Mouse (Mus musculus): ENCODE data around the gene Hoxc8. TPM values are rescaled to one million over a fixed set of nuclear protein-coding genes. Genes with fewer than 3 reads are reported as not detected.

Hoxc8 gene
- total RNA-seq (2021) (10 to 100 TPM; 30.6 to 40.1 TPM), polyA plus RNA-seq (2012; rRNA removed) (13.4 and 17.9 TPM in 2 replicates)
- long read RNA-seq, transcript Hoxc8-201 (2 exons, 1,868 nt): major isoform, 32 of 38 reads
- long read RNA-seq, transcript Hoxc8-202 (1 exons, 2,223 nt): minor isoform, 5 of 38 reads
- long read RNA-seq, partial matches to known transcripts: 0 of 38 reads
- long read RNA-seq, other reads (novel, unspliced or antisense): 1 of 38 reads

DNA sequence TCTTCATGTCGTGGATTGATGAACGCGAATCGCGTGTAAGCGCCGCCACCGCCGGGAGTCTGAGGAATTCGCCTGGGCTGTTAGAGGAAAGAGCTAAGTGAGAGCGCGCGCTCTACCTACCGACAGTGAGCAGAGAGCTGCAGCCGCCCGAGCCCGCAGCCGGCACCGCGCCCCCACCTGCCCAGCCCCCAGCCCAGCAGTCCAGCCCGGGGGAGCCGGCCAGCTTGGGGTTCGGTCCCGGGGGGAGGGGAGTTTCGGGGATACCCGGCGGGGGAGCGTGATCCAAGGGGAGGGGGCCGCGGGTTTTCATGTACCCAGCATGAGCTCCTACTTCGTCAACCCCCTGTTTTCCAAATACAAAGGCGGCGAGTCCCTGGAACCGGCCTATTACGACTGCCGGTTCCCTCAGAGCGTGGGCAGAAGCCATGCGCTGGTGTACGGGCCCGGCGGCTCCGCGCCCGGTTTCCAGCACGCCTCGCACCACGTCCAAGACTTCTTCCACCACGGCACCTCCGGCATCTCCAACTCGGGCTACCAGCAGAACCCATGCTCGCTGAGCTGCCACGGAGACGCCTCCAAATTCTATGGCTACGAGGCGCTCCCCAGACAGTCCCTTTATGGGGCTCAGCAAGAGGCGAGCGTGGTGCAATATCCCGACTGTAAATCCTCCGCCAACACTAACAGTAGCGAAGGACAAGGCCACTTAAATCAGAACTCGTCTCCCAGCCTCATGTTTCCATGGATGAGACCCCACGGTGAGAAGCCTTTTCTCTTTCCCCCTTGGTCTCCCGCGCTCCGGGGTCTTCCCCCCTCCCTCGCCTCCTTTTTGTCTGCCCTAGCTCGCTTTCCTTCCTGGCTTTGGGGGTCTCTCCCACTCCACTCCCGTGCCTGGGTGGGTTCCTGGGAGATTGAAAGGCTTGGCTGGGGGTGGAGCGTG lies at the start of gene Hoxc8:
Gene Hoxc8 (plus strand): TSS at position 147 of the 937 bp plus-strand sequence.
- DNase-seq: peak; percentile 74

GRCm38 (mm10) chr15:102942739-102943467 lies 47.5 kb upstream of the Hoxc8 start:
- peak; percentile 13 for DNase-seq

- DNase-seq: no peak
Observed at GRCm38 (mm10) chr15:102943468-102943813, 47.0 kb upstream of the Hoxc8 start.

DNA sequence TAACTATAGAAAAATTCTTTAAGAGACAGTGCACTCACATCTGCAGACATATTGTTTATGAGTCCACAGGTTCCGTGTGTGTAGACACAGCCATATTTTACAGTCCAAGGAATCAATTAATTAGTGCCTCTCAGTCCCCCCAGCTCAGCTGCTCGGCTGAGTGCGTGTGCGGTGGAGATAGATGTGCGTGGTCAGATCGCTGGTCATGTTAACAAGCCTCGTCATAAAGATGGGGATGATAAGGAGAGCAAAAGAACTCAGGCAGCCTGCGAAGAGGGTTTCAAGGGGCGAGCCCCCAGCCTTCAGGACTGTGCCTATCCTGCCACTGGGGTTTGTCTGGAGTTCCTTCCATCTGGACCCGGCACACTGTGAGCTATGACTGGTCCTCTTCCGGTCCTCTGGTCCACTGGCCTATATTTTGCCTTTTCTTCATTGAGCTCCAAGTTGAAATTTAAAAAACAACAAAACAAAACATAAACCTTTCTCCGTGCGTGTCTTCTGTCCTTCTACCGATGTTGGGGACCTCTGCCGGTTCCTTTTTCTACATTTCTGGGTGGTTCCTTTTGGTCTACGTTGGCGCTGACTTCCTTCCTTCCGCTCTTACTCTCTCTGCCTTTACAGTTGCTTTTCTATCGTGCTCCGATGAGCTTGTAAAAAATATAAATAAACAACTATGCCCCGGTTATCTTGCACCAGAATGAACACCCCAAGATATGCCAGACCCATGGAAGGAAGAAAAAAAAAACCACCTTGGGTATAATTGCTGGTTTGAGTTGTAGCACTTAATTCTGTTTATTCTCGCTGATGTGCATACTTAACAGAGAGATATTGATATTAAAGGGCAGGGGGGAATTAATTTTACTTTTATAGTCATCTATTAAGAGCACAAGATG lies 45.0 kb upstream of the Hoxc8 start:
- DNase-seq: no peak

GRCm38 (mm10) chr15:102947276-102947675 lies 43.1 kb upstream of the Hoxc8 start:
- DNase-seq: no peak

GRCm38 (mm10) chr15:102948842-102949241 lies 41.6 kb upstream of the Hoxc8 start:
- no peak for DNase-seq

GRCm38 (mm10) chr15:102949696-102950095 lies 40.7 kb upstream of the Hoxc8 start:
- no peak for DNase-seq

DNA sequence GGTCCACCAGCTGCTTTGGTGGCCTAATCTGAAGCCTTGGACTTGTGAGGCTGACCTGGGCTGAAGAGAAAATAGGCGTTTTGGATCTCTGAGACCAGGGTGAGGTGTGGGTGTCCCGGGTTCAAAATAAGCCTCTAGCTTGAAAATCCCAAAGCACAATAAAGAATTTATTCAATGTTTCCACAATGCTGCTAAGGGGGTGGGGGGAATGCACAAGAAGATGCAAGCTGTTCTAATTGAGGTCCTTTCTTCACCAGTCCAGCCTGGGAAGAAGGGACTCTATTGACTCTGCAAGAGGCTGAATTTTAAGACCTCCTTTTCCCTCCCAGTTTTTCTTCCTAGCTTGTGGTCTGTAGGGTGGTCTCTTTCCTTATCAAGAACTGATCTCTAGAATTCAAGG lies 39.5 kb upstream of the Hoxc8 start:
- no peak for DNase-seq

DNA sequence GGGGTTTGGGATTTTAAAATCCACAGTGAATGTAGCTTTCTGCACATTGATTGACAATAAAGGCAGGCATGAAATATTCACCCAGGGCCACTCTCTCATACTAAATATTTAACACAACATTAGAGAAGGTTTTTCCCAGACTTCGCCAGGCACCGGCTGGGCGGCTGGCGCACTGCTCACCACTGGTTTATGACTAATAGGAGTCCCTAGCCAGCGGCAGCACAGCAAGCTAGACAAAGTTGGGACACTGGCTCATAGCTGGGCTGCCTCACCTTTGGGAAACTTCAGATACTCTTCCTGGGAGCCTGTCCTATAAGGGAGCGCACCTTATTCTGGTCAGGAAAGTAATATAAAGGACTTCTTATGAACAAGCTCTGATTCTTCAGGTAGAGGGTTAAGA lies 36.8 kb upstream of the Hoxc8 start:
- DNase-seq: no peak

DNA sequence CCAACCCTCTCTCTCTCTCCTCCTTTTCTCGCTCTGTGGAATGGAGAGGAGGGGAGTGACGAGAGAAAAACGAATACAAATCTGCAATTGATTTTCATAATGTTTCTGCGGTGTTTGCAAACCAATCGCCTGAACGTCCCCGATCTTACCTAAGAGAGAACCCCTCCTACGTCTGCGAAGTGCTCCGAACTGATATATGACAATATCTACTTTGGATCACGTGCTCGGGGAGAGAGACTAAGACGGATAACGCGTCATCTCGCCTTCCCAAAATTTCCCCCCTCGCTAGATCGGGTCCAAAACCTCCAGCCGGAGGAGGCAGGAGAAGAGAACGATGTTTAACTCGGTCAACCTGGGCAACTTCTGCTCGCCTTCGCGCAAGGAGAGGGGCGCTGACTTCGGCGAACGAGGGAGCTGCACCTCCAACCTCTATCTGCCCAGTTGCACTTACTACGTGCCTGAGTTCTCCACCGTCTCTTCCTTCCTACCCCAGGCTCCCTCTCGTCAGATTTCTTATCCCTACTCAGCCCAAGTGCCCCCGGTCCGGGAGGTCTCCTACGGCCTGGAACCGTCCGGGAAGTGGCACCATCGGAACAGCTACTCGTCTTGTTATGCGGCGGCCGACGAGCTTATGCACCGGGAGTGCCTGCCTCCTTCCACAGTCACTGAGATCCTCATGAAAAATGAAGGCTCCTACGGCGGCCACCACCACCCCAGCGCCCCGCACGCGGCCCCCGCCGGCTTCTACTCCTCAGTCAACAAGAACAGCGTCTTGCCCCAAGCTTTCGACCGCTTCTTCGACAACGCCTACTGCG lies 36.0 kb upstream of the Hoxc8 start, which contains the start of gene Hoxc11:
Gene Hoxc11 (plus strand): TSS at position 236 of the 815 bp plus-strand sequence.
- no peak for DNase-seq

DNA sequence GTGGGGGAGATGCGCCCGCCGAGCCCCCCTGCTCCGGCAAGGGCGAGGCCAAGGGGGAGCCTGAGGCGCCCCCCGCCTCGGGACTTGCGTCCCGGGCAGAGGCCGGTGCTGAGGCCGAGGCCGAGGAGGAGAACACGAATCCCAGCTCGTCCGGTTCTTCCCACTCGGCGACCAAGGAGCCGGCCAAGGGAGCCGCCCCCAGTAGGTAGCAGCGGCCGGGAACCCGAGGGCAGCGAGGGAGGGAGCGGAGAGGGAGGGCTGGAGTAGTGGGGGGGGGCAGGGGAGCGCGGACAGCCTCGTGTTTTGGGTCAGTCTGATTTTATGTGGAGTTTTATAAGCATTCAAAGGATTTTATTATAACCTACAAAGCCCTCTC lies 35.4 kb upstream of the Hoxc8 start:
- no peak for DNase-seq

DNA sequence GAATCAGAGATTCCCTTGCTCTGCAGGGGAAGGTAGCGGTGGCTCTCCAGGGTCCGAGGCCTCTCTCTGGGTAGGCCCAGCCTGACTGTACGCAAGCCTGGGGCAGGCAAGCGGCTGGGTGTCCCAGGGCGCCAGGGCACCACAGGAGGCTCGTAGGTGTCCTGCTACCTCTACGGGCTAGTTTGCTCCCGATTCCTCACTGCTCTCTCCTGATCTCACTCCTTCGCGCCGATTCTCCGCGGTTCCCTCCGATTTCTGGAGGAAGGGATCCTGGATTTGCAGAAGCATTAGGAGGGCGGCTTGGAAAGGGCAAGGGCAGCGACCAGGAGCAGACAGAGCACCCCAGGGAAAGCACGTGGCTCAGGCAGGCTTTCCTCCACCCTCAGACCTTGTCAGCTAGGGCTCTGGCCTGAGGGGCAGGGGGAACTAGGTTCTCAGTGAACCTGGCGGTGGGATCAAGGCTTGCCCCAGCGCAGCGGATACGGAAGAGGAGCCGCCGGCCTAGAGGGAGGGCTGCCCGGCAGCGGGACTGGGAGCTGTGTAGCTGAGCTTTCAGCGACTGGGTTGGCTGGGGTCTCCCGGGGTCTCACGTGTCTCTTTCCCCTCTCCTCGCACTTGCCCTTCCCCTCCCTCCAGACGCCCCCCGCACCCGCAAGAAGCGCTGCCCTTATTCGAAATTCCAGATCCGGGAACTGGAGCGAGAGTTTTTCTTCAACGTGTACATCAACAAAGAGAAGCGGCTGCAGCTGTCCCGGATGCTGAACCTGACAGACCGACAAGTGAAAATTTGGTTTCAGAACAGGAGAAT lies 34.4 kb upstream of the Hoxc8 start:
- no peak for DNase-seq

DNA sequence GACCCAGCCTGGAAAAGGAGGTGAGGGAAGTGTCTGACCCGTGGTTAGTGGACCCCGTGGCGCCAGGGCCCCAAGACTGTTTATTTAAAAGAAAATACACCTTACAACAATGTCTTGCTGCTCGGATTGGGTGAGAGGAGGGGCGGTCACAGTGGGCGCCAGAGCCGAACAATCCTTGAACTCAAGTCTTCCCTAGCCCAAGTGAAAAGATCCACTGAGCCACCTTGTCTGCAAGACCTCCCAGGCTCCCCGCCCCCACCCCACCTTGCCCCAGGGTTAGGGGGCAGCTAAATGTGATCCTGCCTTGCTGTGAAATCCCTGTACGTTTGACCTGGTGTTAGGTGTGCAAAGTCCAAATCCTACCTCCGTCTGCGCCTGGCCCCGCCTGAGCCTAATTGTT lies 33.5 kb upstream of the Hoxc8 start:
- no peak for DNase-seq

DNA sequence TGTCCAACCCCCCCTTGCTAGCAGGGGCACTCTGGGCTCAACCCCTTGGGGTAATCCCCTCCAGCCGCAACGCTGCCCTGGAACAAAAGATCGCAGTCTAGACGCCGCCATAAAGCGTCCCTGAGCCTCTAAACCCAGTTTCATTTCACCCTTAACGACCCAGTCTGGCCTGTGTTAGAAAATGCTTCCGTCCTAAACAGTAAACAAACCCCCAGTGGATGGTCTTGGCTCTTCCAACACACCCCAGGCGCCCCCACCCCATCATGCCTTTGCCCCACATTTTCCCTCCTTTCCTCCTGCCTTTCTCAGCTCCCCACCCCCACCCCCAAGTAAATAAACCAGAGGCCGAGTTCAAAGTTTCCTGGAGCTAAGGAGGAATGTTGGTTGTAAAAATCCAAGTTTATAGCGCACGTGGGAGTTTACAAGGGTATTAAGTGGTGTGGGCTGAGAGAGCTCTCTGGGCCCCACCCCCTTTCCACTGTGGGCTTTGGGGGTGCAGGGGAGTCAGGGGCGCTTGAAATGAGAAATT lies 30.7 kb upstream of the Hoxc8 start:
- DNase-seq: no peak

- no peak for DNase-seq
Observed at GRCm38 (mm10) chr15:102961728-102962127, 28.7 kb upstream of the Hoxc8 start.

DNA sequence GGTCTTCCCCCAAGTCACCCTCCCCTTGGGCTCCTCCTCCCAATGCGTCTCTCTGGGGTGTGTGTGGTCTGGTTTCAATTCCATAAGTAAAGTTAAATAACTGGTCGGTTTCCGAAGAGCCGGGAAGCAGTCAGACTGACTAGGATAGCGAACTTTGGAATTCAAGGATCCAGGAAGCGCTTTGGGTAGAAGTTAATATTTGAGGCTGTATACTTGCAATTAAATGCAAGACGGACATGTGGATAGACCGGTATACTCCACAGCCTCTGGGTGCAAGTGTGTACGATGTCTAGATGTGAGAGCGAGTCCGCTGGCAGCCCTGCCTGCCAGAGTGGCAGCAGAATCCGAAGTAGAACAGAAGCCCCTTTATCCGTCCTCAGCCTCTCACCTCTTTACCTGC lies 27.9 kb upstream of the Hoxc8 start:
- DNase-seq: no peak

DNA sequence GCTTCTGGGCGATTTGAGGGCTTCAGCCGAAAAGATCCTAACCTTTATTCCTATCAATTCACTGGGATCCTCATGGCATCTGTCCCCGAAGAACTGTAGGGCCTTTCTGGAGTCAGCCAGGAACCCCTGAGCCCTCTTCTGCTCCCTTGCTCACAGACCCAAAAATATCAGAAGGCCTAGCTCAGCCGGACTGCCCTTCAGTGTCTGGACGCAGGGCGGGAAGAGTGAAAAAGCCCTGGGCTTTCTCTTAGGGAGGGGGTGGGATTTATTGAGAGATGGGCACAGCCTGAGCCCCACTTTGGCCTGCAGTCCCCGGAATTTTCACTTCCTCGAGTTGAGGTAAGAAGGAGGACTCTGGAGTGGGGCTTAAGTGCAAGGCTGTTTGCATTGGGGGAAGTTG lies 27.1 kb upstream of the Hoxc8 start:
- DNase-seq: no peak

GRCm38 (mm10) chr15:102963671-102964640 lies 26.5 kb upstream of the Hoxc8 start:
- peak; percentile 33 for DNase-seq

Data from adrenal gland, adult 2 months (tissue).